Mouse (Mus musculus): ENCODE measurements around the gene Cbarp. TPM values are rescaled to one million over a fixed set of nuclear protein-coding genes. Genes with fewer than 3 reads are reported as not detected.
A peak's percentile ranks its signal among the peaks of the same experiment; 100 is the strongest.

The Cbarp gene
- polyA plus RNA-seq, 1 experiment from 2014 or later, result 66.9 TPM

DNA sequence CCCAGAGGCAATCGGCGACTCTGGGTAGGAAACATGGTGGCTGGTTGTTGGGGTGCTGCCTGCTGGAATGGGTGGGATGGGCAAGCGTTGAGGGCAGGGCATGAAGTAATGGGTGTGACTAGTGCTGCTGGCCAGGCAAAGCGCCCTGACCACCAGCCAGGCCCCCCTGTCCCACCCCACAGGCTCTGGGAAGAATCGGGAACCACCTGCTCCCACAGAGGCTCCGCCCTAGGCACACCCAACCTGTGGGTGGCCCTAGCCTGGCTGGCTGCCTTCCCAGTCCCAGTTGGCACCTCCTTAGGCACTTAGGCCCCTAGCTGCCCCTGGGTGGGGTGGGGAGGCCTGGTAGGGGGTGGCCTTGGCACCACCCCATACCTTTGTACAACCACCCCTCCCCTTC, 5.3 kb upstream of the Cbarp start:
- Histone ChIP-seq H3K4me1 (peaks cover 51% of the 10 kb centered on the region), H3K36me3 (replicated peaks) (peaks cover 3% of the 10 kb centered on the region; the same call in 1 of the 2 replicates), H3K9ac (peak overlapping the region; percentile 2; the same call in 1 of the 2 replicates), H3K4me3 (no peak overlapping the region), H3K4me2 (peak overlapping the region; percentile 0; the same call in 1 of the 2 replicates), H3K27me3 (replicated peaks) (no peaks in the 10 kb centered on the region), H3K27ac (no peak overlapping the region), H3K9me3 (no peaks in the 10 kb centered on the region)
- ATAC-seq (replicated peaks), result no peak
- WGBS, result 91% methylated on average over 6 of the region's 6 CpGs

DNA sequence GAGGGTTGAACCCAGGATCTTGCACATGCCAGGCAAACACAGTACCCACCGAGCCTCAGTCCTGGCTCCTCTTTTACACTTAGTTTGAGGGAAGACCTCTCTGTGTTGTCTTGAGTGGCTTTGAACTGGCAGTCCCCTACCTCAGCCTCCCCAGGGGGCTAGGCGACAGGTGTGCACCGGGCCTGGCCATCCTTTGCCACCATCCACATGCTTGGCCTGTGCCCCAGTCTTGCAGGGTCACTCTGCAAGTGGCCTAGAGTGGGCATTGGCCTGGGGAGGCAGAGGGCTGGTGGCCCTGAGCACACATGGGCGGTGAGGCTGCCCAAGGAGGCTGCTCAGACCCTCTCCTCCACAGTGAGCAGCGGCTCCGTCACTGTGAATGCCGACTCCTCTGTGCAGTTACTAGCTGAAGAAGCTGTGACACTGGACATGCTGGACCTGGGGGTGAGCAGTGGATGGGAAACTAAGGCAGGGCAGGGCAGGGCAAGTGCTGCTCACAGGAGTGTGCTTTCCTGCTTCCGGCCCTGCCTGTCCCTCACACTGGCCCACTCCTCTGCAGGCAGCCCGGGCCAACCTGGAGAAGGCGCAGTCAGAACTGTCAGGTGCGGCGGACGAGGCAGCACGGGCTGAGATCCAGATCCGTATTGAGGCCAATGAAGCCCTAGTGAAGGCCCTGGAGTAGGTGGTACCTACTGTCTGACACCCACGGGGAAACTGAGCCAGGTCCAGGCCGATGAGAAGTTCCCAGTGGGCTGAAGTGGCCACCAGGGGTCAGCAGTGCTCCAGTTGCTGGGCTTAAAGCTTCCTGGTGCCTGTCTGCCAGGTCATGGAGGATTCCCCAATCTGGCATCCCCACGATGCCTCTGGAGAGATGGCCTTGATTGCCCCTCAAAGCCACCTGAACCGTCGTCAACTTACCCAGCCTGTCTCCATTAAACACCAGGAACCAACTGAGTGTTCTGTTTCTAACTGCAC, 4.5 kb upstream of the Cbarp start:
- H3K36me3 ChIP-seq (replicated peaks), result peaks cover 3% of the 10 kb centered on the region; the same call in 1 of the 2 replicates
- H3K4me1 ChIP-seq, result peaks cover 56% of the 10 kb centered on the region
- H3K4me3 ChIP-seq, result no peak overlapping the region
- no peak for ATAC-seq (replicated peaks)
- 0 out of 2 replicates have a peak overlapping the region, but pooled peaks have one; percentile 0 for H3K4me2 ChIP-seq
- H3K27me3 ChIP-seq (replicated peaks), result no peaks in the 10 kb centered on the region
- H3K9ac ChIP-seq, result peak overlapping the region; percentile 2; the same call in 1 of the 2 replicates
- H3K27ac ChIP-seq, result no peak overlapping the region
- WGBS, result 70% methylated on average over 20 of the region's 20 CpGs
- H3K9me3 ChIP-seq, result no peaks in the 10 kb centered on the region

DNA sequence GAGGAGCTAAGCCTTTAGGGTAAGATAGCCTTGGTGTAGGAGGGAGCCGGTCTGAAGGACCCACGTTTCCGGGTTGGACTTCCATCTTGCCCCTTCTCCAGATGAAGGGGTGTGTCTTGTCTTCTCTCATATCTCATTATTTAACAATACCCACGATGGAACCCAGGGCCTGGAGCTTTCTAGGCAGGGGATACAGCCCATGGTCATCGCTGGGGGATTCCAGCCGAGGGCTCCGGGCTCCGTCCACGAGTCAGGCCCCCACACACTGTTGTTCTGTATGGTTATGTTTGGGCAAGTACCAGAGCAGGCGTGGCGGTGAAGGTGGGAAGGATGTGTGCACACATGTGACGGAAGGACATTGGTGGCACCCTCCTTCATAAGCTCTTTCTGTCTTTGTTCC, 3.5 kb upstream of the Cbarp start:
- Histone ChIP-seq H3K36me3 (replicated peaks) (peaks cover 3% of the 10 kb centered on the region; the same call in 1 of the 2 replicates), H3K9me3 (no peaks in the 10 kb centered on the region), H3K4me1 (peaks cover 62% of the 10 kb centered on the region), H3K27ac (no peak overlapping the region), H3K9ac (no peak overlapping the region), H3K27me3 (replicated peaks) (no peaks in the 10 kb centered on the region), H3K4me2 (no peak overlapping the region), H3K4me3 (no peak overlapping the region)
- 93% methylated on average over 12 of the region's 12 CpGs for WGBS
- ATAC-seq (replicated peaks), result no peak

DNA sequence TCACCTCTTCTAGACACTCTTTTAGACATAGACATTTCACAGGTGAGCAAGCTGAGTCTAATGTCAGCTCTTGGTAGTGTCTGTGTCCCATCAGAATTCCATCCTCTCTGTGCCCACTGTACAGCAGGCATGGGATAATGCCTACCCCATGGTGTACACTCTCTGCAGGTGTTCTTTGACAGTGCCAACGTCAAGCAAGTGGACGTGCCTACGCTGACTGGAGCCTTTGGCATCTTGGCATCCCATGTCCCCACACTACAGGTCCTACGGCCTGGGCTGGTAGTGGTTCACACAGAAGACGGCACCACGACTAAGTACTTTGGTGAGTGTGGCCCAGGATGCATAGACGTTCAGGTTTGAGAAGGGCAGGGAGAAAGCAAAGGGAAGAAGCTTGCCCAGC, 3.0 kb upstream of the Cbarp start:
- ATAC-seq (replicated peaks), result no peak
- Histone ChIP-seq H3K9ac (no peak overlapping the region), H3K27me3 (replicated peaks) (no peaks in the 10 kb centered on the region), H3K36me3 (replicated peaks) (peaks cover 3% of the 10 kb centered on the region; the same call in 1 of the 2 replicates), H3K4me3 (no peak overlapping the region), H3K27ac (no peak overlapping the region), H3K9me3 (no peaks in the 10 kb centered on the region), H3K4me1 (peaks cover 62% of the 10 kb centered on the region), H3K4me2 (no peak overlapping the region)
- 95% methylated on average over 7 of the region's 7 CpGs for WGBS

DNA sequence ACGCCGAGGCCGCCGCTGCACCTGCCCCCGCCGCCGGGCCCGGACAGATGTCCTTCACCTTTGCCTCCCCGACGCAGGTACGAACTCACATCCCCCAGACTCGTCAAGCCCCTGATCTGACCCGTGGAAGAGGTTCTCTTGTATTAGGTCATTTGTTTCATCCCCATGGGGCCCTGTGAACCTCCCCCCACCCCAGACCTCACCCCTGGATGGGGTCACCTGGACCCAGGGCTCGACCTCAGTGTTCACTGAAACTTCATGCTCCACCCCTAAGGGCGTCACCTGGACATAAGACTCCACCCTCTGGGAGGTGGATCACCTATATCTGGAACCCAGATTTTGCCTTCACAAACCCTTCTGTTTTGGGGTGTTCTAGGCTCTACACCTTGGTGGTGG, 1.9 kb upstream of the Cbarp start:
- Histone ChIP-seq H3K36me3 (replicated peaks) (peaks cover 3% of the 10 kb centered on the region; the same call in 1 of the 2 replicates), H3K4me2 (peak overlapping the region; percentile 81), H3K9ac (peak overlapping the region; percentile 91), H3K27ac (peak overlapping the region; percentile 89), H3K4me3 (peak overlapping the region; percentile 79), H3K9me3 (no peaks in the 10 kb centered on the region), H3K4me1 (peaks cover 64% of the 10 kb centered on the region), H3K27me3 (replicated peaks) (no peaks in the 10 kb centered on the region)
- WGBS, result under 1% methylated on average over 15 of the region's 15 CpGs
- ATAC-seq (replicated peaks), result no peak

DNA sequence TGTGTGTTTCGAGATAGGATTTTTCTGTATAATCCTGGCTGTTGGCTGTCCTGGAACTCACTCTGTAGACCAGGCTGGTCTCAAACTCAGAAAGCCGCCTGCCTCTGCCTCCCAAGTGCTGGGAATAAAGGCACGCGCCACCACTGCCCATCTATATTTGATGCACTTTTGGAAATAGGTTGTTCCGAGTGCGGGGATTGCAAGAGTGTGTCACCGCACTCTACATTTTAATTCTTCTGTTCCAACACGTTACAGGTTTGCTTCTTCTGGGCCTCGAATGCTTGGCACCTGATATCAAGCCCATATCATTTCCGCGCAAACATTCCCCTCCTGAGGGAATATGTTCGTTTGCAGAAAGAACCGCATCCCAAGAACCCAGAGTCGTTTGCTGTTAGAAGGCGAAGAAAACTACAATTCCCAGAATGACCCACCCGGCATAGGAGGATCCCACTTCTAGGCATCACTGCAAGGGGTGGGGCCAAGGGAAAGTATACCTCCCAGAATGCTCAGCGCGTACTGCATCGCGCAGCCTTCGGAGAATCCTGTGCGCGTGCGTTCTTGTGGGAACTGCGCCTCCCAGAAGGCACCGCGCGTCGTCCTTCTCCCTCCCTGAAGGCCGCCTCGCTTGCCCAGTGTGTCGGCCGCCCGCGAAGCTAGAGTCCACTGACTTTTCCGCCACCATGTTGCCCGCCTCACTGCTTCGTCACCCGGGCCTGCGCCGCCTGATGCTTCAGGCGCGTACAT, 1.3 kb upstream of the Cbarp start:
- peak; percentile 86 for ATAC-seq (replicated peaks)
- Histone ChIP-seq H3K36me3 (replicated peaks) (peaks cover 3% of the 10 kb centered on the region; the same call in 1 of the 2 replicates), H3K4me3 (peak overlapping the region; percentile 79), H3K27me3 (replicated peaks) (no peaks in the 10 kb centered on the region), H3K9ac (peak overlapping the region; percentile 91), H3K9me3 (no peaks in the 10 kb centered on the region), H3K4me1 (peaks cover 65% of the 10 kb centered on the region), H3K27ac (peak overlapping the region; percentile 89), H3K4me2 (peak overlapping the region; percentile 81)
- under 1% methylated on average over 43 of the region's 43 CpGs for whole genome bisulfite sequencing

DNA sequence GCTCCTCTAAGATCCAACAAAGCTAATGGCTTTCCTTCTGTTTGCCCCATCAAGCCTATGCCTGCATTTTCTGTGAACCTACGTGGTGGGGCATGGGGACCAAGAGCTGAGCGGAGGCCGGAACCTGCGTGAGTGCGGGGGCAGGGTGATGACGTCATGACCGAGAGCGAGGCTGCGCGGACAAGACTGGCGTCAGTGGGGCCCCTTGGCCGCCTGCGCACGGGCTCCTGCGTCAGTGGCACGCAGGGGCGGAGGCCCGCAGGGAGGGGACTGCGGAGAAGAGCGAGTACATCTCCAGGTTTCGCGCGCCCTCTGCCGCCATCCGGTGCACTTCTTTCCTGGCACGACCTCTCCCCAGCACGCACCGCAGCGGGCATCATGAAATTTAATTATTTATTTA, 608 bp upstream of the Cbarp start:
- peaks cover 68% of the 10 kb centered on the region for H3K4me1 ChIP-seq
- under 1% methylated on average over 29 of the region's 29 CpGs for WGBS
- peaks cover 3% of the 10 kb centered on the region; the same call in 1 of the 2 replicates for H3K36me3 ChIP-seq (replicated peaks)

DNA sequence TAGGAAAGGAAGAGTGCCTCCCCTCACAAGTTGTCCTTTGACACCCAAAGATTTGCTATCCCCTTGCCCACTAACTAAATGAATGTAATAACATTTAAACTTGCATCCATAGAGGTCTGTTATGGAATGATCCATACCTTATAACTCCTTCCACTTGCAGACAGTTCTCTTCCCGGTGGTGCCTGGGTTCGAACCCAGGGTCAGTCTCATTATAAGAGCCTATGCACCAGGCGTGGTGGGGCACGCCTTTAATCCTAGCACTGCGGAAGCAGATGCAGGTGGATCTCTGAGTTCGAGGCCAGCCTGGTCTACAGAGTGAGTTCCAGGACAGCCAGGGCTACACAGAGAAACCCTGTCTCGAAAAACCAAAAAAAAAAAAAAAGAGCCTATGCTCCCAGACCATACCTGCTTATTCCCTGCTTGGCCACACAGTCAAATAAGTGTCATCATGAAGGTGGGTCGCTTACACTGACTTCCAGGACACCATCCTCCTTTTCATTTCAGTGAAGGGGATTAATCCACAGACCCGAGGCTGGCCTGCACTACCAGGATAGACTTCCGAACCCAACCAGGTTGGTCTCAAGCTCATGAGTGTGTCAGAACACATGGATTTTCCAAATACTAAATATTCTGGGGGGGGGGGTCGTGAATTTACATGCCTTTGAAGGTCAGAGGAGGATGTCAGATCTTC, 515 bp downstream of the Cbarp start:
- 76% methylated on average over 11 of the region's 11 CpGs for WGBS
- Histone ChIP-seq H3K4me2 (peak overlapping the region; percentile 81; the same call in 1 of the 2 replicates), H3K4me3 (0 out of 2 replicates have a peak overlapping the region, but pooled peaks have one; percentile 79), H3K4me1 (peaks cover 60% of the 10 kb centered on the region), H3K27ac (peak overlapping the region; percentile 96), H3K36me3 (replicated peaks) (peaks cover 8% of the 10 kb centered on the region; the same call in 1 of the 2 replicates), H3K27me3 (replicated peaks) (no peaks in the 10 kb centered on the region), H3K9me3 (no peaks in the 10 kb centered on the region), H3K9ac (no peak overlapping the region)
- no peak for ATAC-seq (replicated peaks)

More for the DNA sequence above, 608 bp upstream of the Cbarp start:
- peak; percentile 63 for ATAC-seq (replicated peaks)
- Histone ChIP-seq H3K4me2 (peak overlapping the region; percentile 81), H3K27ac (peak overlapping the region; percentile 89), H3K9me3 (no peaks in the 10 kb centered on the region), H3K9ac (peak overlapping the region; percentile 30), H3K27me3 (replicated peaks) (no peaks in the 10 kb centered on the region), H3K4me3 (peak overlapping the region; percentile 79)

DNA sequence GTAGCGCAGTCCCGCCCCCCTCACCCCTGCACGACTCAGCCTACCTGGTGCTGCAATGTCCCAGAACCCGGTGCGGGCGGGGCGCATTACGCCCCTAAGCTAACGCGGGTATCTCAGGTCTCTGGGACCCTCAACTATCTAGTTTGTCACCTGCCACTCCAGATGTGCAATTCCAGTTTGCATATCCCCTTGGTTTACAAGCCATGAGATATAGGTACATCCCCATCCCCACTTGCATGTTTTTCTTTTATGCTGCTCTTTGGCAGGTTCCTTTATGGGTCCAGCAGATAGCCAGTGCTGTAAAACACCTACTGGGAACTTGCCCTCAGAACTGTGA, 1.2 kb downstream of the Cbarp start:
- H3K27ac ChIP-seq, result peak overlapping the region; percentile 96
- peak overlapping the region; percentile 94 for H3K4me2 ChIP-seq
- peaks cover 15% of the 10 kb centered on the region; the same call in 1 of the 2 replicates for H3K36me3 ChIP-seq (replicated peaks)
- H3K9ac ChIP-seq, result peak overlapping the region; percentile 97
- H3K4me1 ChIP-seq, result peaks cover 60% of the 10 kb centered on the region
- ATAC-seq (replicated peaks), result no peak
- H3K4me3 ChIP-seq, result peak overlapping the region; percentile 79
- H3K27me3 ChIP-seq (replicated peaks), result no peaks in the 10 kb centered on the region
- H3K9me3 ChIP-seq, result no peaks in the 10 kb centered on the region
- WGBS, result 2% methylated on average over 10 of the region's 10 CpGs

DNA sequence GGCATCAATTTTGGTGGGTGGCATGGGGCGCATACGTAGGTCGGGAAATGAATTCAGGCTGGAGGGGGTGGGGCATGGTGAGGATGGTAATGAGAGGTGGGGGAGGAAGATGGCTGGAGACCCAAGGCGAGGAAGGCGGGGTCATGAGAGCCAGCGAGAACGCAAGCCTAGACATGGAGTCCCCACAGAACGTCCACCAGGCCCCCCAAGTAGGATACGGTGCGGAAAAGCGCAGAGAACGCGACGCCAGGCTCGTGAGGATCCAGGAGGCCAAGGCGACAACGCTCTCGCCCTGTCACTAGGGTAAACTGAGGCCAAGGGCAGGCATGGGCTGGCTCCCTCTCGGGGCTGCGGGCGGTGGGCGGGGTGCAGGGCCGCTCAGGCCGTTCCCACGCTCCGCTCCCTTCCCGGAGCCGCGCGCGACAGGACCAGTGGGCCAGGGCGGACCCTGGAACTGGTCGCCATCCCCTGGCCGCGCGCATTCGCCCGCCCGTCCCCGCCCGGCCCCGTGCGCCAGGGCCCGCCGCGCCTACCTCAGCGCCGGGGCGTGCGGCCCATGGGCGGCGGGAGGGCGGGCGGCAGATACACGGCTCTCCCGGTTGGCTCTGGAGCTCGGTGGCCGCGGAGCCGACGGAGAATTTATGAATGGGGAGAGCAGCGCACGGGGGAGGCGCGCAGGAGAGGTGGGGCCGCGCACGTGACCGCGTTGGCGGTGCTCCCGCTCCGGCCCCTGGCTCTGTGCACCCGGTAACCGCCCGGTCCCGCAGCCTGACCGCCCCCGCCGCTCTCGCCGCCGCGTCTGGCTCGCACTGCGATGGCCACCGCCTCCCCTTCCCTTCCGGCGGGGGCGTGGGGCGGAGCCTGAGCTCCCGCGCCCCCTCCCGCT, 1.8 kb downstream of the Cbarp start, which contains the start of gene Atp5d:
Gene Atp5d (plus strand): TSS at position 80 of the 886 bp plus-strand sequence.
- peaks cover 18% of the 10 kb centered on the region; the same call in 1 of the 2 replicates for H3K36me3 ChIP-seq (replicated peaks)
- peak within 1 kb of the TSS; percentile 97 for H3K9ac ChIP-seq
- no peaks in the 10 kb centered on the region for H3K9me3 ChIP-seq
- under 1% methylated on average over 81 of the region's 94 CpGs for WGBS
- peak within 1 kb of the TSS; percentile 79 for H3K4me3 ChIP-seq
- H3K27me3 ChIP-seq (replicated peaks), result no peaks in the 10 kb centered on the region
- peak; percentile 34 for ATAC-seq (replicated peaks)
- H3K4me2 ChIP-seq, result peak within 1 kb of the TSS; percentile 94
- H3K27ac ChIP-seq, result peak within 1 kb of the TSS; percentile 96
- H3K4me1 ChIP-seq, result peaks cover 56% of the 10 kb centered on the region

Measured in midbrain, embryonic 15.5 days (tissue).